Mouse (Mus musculus): ENCODE data around the gene Khdrbs1.
"Not testable (repeated sequence)": the region's sequence is repeated elsewhere in the genome, so short reads cannot be mapped to it uniquely, and the experiment has no call there.

DNA sequence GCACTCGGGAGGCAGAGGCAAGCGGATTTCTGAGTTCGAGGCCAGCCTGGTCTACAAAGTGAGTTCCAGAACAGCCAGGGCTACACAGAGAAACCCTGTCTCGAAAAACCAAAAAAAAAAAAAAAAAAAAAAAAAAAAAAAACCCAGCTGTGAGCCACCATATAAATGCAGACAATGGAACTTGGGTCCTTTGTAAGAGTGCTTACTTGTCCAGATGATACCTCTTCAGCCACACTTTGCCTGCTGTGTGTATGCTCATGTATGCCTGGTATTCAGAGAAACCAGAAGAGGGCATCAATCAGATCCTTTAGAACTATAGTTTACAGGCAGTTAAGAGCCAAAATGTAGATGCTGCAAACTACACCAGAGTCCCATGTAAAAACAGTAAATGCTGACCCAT lies 6.6 kb downstream of the Khdrbs1 start:
- not testable (repeated sequence) for TF ChIP-seq TAL1, GATA1 (IDR thresholded peaks at IDR 0.05; ENCODE audit: low read length)

Data from erythroblast, embryonic 14.5 days (primary cell).